Mouse (Mus musculus) olfactory bulb, adult 2 months (tissue): Measurements from ENCODE around the gene Birc5.

Source experiments
- CTCF ChIP-seq: fragments of 200-500 bp; IDR thresholded peaks from 2 replicates; pipeline ENCODE4 v1.5.1; 2012; ENCODE audit warnings: low read depth, mild to moderate bottlenecking, low read length, moderate library complexity; ENCODE audit not compliant: insufficient read depth
- POLR2A ChIP-seq: fragments of 200-500 bp; IDR thresholded peaks from 2 replicates; pipeline ENCODE4 v1.6.1; 2012; ENCODE audit warnings: mild to moderate bottlenecking, low read depth, low read length, moderate library complexity; ENCODE audit not compliant: insufficient read depth

DNA sequence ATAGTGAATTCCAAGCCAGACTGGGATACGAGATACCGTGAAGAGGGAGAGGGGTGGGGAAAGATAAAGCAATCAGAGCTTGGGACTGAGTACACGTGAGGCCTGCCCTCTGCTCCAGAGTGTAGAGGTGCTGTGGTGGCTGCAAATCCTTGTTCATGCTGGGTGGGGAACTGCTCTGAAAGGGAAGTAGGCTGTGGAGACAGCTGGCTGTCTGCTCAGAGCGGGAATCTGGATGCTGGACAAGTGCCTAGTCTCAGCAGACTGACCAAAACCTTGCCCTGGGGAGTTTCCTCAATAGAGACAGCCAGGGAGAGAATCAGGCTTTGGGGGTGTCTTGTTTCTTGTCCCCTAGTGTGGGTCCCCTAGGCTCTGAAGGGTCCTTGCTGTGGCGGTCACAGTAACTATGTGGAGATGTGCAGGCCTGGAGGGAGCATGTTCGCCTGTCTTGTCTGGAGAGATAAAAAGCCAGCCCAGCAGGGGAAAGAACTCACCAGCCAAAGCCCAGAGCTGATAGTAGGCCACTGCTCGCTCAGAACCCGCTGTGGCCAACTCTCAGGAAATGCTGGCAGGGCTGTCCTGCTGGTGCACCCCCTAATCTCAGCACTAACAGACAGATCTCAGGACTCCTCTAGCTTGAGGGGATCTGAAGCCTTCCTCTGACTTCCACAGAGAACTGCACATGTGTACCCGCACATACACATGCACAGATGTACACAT lies 20.0 kb upstream of the Birc5 start:
- TF ChIP-seq CTCF (no peak), POLR2A (no peak)
